In the genomic region with DNA sequence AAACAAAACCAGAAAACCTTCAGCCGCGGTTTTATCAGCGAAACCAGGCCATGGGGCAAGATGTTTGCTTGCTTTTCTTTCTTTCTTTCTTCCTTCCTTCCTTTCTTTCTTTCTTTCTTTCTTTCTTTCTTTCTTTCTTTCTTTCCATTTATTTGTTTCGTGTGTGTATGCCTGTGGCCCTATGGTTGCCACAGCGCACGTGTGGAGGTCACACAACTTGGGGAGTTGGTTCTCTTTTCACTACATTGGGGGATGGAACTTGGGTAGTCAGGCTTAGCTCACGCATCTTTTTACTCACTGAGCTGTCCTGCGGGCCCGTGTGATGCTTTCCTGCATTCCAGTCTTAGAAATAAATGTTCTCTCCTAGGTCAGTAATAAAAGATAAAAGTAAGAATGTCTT, we compare ENCODE assay signal across 8 mouse cellular contexts. TPM values are rescaled to one million over a fixed set of nuclear protein-coding genes. Genes with fewer than 3 reads are reported as not detected.
DNase-seq lines count a peak whose midpoint lies in the region; ATAC-seq and TF ChIP-seq lines count a peak whose summit lies in the region.

No protein-coding gene starts in this region.

- 35% methylated on average over 9 of the region's 9 CpGs for WGBS in liver, adult 2 months
- WGBS in embryonic facial prominence, embryonic 11.5 days, result 7% methylated on average over 9 of the region's 9 CpGs
- 12% methylated on average over 9 of the region's 9 CpGs for WGBS in intestine, embryonic 14.5 days
- 9% methylated on average over 9 of the region's 9 CpGs for WGBS in neural tube, embryonic 12.5 days

- H3K4me1 ChIP-seq in liver, adult 2 months (ENCODE audit: control insufficient read depth, insufficient read depth, low read length), result peaks cover 4% of the 10 kb centered on the region; the same call in 1 of the 2 replicates
- peaks cover 3% of the 10 kb centered on the region for H3K4me1 ChIP-seq in embryonic facial prominence, embryonic 11.5 days (ENCODE audit: control insufficient read depth, insufficient read depth, low read length)
- H3K4me1 ChIP-seq in intestine, embryonic 14.5 days (replicated peaks; ENCODE audit: control insufficient read depth, insufficient read depth, low read length), result peaks cover 15% of the 10 kb centered on the region
- H3K4me1 ChIP-seq in neural tube, embryonic 12.5 days, result peaks cover 42% of the 10 kb centered on the region

- H3K9ac ChIP-seq in liver, adult 2 months (ENCODE audit: low read depth, low read length), result no peak overlapping the region
- peak overlapping the region; percentile 83; the same call in 1 of the 2 replicates for H3K9ac ChIP-seq in embryonic facial prominence, embryonic 11.5 days (replicated peaks; ENCODE audit: low read length)
- peak overlapping the region; percentile 55 for H3K9ac ChIP-seq in intestine, embryonic 14.5 days (ENCODE audit: low read length)
- peak overlapping the region; percentile 90; the same call in 1 of the 2 replicates for H3K9ac ChIP-seq in neural tube, embryonic 12.5 days

- H3K4me3 ChIP-seq in liver, adult 2 months (ENCODE audit: insufficient read depth, low read depth, low read length), result peak overlapping the region; percentile 100; the same call in 1 of the 2 replicates
- H3K4me3 ChIP-seq in embryonic facial prominence, embryonic 11.5 days (ENCODE audit: low read depth, low read length), result peak overlapping the region; percentile 88
- H3K4me3 ChIP-seq in intestine, embryonic 14.5 days (ENCODE audit: low read depth, low read length), result peak overlapping the region; percentile 76
- H3K4me3 ChIP-seq in neural tube, embryonic 12.5 days, result peak overlapping the region; percentile 90

- intact Hi-C loops in gastrocnemius, postnatal 14 days (cut with DNase I; ENCODE audit: low total_unique reads), result loop anchor here (10.0 kb wide), 1 partner anchor 60 kb away; a partner anchor contains a TSS

- TF ChIP-seq CTCF in liver, adult 2 months (IDR thresholded peaks at IDR 0.05; ENCODE audit: low read depth, low read length), result no peak

- DNase-seq in liver, adult 2 months (ENCODE audit: extremely low read depth, low read depth, low spot score), result no peak
- no peak for DNase-seq in liver
- DNase-seq in embryonic facial prominence, embryonic 11.5 days (ENCODE audit: low spot score), result no peak
- DNase-seq in intestine, embryonic 14.5 days (ENCODE audit: low spot score), result no peak
- no peak for DNase-seq in gastrocnemius, postnatal 14 days
- DNase-seq in layer of hippocampus, postnatal 14 days (ENCODE audit: low spot score in 2 of 2), result no peak
- no peak for DNase-seq in gastrocnemius, postnatal 25 days

- peak overlapping the region; percentile 93 for H3K4me2 ChIP-seq in embryonic facial prominence, embryonic 11.5 days (ENCODE audit: low read depth, low read length)
- H3K4me2 ChIP-seq in intestine, embryonic 14.5 days (ENCODE audit: low read length), result peak overlapping the region; percentile 81
- H3K4me2 ChIP-seq in neural tube, embryonic 12.5 days (replicated peaks), result peak overlapping the region; percentile 90

- no peak overlapping the region for H3K27ac ChIP-seq in liver, adult 2 months (replicated peaks; ENCODE audit: insufficient read depth, low read depth, low read length)
- H3K27ac ChIP-seq in embryonic facial prominence, embryonic 11.5 days (replicated peaks; ENCODE audit: low read depth, low read length), result no peak overlapping the region; the same call in 1 of the 2 replicates
- peak overlapping the region; percentile 64; the same call in 1 of the 2 replicates for H3K27ac ChIP-seq in intestine, embryonic 14.5 days (ENCODE audit: low read depth)
- H3K27ac ChIP-seq in neural tube, embryonic 12.5 days, result no peak overlapping the region

- no peaks in the 10 kb centered on the region for H3K27me3 ChIP-seq in liver, adult 2 months (ENCODE audit: control insufficient read depth, insufficient read depth, low read length)
- H3K27me3 ChIP-seq in embryonic facial prominence, embryonic 11.5 days (ENCODE audit: control insufficient read depth, insufficient read depth, low read length), result no peaks in the 10 kb centered on the region
- no peaks in the 10 kb centered on the region for H3K27me3 ChIP-seq in intestine, embryonic 14.5 days (replicated peaks; ENCODE audit: control insufficient read depth, insufficient read depth, low read length)
- 0 out of 2 replicates have a peak, but pooled peaks cover 2% of the 10 kb centered on the region for H3K27me3 ChIP-seq in neural tube, embryonic 12.5 days (replicated peaks)

- peaks cover 30% of the 10 kb centered on the region for H3K79me2 ChIP-seq in liver, adult 2 months (ENCODE audit: control insufficient read depth, insufficient read depth, low read length)

- no peaks in the 10 kb centered on the region for H3K9me3 ChIP-seq in embryonic facial prominence, embryonic 11.5 days (replicated peaks; ENCODE audit: control insufficient read depth, low read length)
- H3K9me3 ChIP-seq in intestine, embryonic 14.5 days (ENCODE audit: control insufficient read depth, low read length), result no peaks in the 10 kb centered on the region
- no peaks in the 10 kb centered on the region for H3K9me3 ChIP-seq in neural tube, embryonic 12.5 days

- ATAC-seq in embryonic facial prominence, embryonic 11.5 days (replicated peaks; ENCODE audit: insufficient number of reproducible peaks, low FRiP score, low TSS enrichment, low read depth), result no peak
- ATAC-seq in intestine, embryonic 14.5 days (replicated peaks; ENCODE audit: low FRiP score, low TSS enrichment, low read depth), result no peak
- ATAC-seq in neural tube, embryonic 12.5 days (ENCODE audit: low FRiP score, low read depth), result no peak

- H3K36me3 ChIP-seq in liver, adult 2 months (ENCODE audit: control insufficient read depth, insufficient read depth, low read length), result no peaks in the 10 kb centered on the region
- no peaks in the 10 kb centered on the region for H3K36me3 ChIP-seq in embryonic facial prominence, embryonic 11.5 days (replicated peaks; ENCODE audit: control insufficient read depth, insufficient read depth, low read depth, low read length)
- peaks cover 26% of the 10 kb centered on the region for H3K36me3 ChIP-seq in intestine, embryonic 14.5 days (ENCODE audit: control insufficient read depth, insufficient read depth, low read length)
- peaks cover 18% of the 10 kb centered on the region for H3K36me3 ChIP-seq in neural tube, embryonic 12.5 days

- no peak for TF ChIP-seq POLR2A in liver, adult 2 months (IDR thresholded peaks at IDR 0.05; ENCODE audit: extremely low read depth, insufficient read depth, low read length)

RNA-seq across cellular contexts. Expression of a gene that starts 0.7 kb away (rescaled TPM):
- total RNA-seq in liver, adult 2 months (2014; rRNA removed), result 7.9 and 9.9 TPM in 2 replicates
- 5.0 and 7.9 TPM in 2 replicates for polyA plus RNA-seq in liver, adult 2 months (2012; rRNA removed)
- polyA plus RNA-seq in embryonic facial prominence, embryonic 11.5 days (2014; fragmentation: Nextera tagmentation; extraction: Ambion mirVana), result 47.1 and 58.4 TPM in 2 replicates
- polyA plus RNA-seq in intestine, embryonic 14.5 days (2014; fragmentation: Nextera tagmentation; extraction: Ambion mirVana), result 47.6 and 53.3 TPM in 2 replicates
- polyA plus RNA-seq in neural tube, embryonic 12.5 days (2016; fragmentation: Nextera tagmentation; extraction: Ambion mirVana), result 78.8 and 105 TPM in 2 replicates
- 100 to 1,000 TPM; 114 to 117 TPM for total RNA-seq in gastrocnemius, postnatal 14 days (2021)
- total RNA-seq in layer of hippocampus, postnatal 14 days (2021), result 100 to 1,000 TPM; 186 to 188 TPM
- 100 to 1,000 TPM; 149 to 190 TPM for total RNA-seq in gastrocnemius, postnatal 25 days (2021)

RNA-seq across cellular contexts. Expression of a gene that starts 41.9 kb away (rescaled TPM):
- total RNA-seq in liver, adult 2 months (2014; rRNA removed), result 1.2 and 2.1 TPM in 2 replicates
- 0.19 and 0.57 TPM in 2 replicates for polyA plus RNA-seq in liver, adult 2 months (2012; rRNA removed)
- 0.83 and 1.0 TPM in 2 replicates for polyA plus RNA-seq in embryonic facial prominence, embryonic 11.5 days (2014; fragmentation: Nextera tagmentation; extraction: Ambion mirVana)
- 1.1 and 1.3 TPM in 2 replicates for polyA plus RNA-seq in intestine, embryonic 14.5 days (2014; fragmentation: Nextera tagmentation; extraction: Ambion mirVana)
- polyA plus RNA-seq in neural tube, embryonic 12.5 days (2016; fragmentation: Nextera tagmentation; extraction: Ambion mirVana), result 0.18 and 0.55 TPM in 2 replicates
- 10 to 100 TPM; 29.4 to 31.5 TPM for total RNA-seq in gastrocnemius, postnatal 14 days (2021)
- total RNA-seq in layer of hippocampus, postnatal 14 days (2021), result 1 to 10 TPM; 3.7 to 4.6 TPM
- 10 to 100 TPM; 19.1 to 19.6 TPM for total RNA-seq in gastrocnemius, postnatal 25 days (2021)

Comparison
In these comparisons a context has a peak if more than half of its experiments do, and no peak if none do; other contexts are left out.
1. RNA of a gene that starts 0.7 kb away (total RNA-seq): 149 to 190 TPM in gastrocnemius, postnatal 25 days, 186 to 188 TPM in layer of hippocampus, postnatal 14 days and 114 to 117 TPM in gastrocnemius, postnatal 14 days; 7.9 to 9.9 TPM in liver, adult 2 months; every median in the first group is over 10 times any median in the second.
2. Peak in every context shown above with its lines, with median percentiles within 50 percentile points of each other: H3K4me3 ChIP-seq and H3K4me2 ChIP-seq.